Mouse (Mus musculus): Measurements from ENCODE around the gene Sycn. TPM values are rescaled to one million over a fixed set of nuclear protein-coding genes. Genes with fewer than 3 reads are reported as not detected.

Sycn gene
- 0.75 TPM for polyA plus RNA-seq (2015; fragmentation: Illumina TruSeq; extraction: RNeasy Lipid Tissue Mini Kit (QIAGEN cat#74804); ENCODE audit: insufficient read depth, low replicate concordance)

DNA sequence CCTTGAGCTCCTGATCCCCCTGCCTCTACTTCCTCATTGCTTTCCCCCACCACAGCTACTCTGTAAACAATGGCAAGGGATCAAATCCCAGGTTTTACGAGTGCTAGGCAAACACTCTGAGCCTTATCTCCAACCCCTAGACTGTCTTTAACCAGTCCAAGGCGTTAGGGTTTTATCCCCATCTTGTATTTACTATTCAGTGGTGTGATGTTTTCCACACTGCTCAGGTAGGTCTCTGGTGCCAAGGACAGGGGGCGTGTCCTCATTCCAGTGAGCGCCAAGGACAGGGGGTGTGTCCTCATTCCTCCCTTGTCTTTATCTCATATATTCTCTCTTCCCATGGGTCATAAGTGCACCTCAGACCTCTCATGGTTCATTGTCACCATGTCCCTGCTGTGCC lies at the start of gene Sycn:
Gene Sycn (plus strand): TSS at position 360 of the 400 bp plus-strand sequence.

DNA sequence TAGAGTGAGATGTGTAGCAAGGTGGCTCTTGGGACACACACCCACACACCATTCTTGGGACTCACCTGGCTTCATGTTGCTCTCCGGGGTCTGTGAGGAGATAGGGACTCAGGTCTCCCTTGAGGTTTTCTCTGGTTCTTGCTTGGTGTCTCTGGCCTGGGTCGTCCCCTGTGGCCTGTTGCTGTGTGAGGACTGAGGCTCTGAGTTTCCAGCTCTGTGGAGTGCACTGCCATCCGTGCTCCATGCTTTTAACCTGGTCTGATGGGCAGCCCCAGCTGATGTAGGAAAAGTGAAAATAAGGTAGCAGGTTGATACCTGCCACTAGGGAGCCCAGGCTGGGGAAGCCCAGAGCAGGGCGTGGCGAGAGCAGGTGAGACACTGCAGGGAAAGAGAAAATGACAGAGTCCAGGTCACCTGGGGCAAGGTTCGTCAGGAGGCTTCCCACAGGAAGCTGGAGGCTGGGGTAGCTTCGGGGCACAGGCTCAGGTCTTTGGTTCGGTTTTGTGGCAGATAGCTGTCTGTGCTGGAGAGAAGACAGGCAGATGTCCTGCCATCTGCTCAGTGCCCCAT lies 30.2 kb upstream of the Sycn start, which contains the start of gene Ifnl2:
Gene Ifnl2 (minus strand): TSS at position 51 of the 570 bp plus-strand sequence.

GRCm38 (mm10) chr7:28522536-28522935 lies 18.1 kb upstream of the Sycn start, which contains the start of gene Ifnl3:
Gene Ifnl3 (plus strand): TSS chr7:28522836.

GRCm38 (mm10) chr7:28547154-28547553 lies 6.5 kb downstream of the Sycn start, which contains the start of gene Nccrp1:
Gene Nccrp1 (minus strand): TSS chr7:28547254.

Other genes starting within 250 kb of the Sycn start
- not detected for gene Selenov, start 249.7 kb upstream of the Sycn start, polyA plus RNA-seq (2015; fragmentation: Illumina TruSeq; extraction: RNeasy Lipid Tissue Mini Kit (QIAGEN cat#74804); ENCODE audit: insufficient read depth, low replicate concordance)
- gene Dll3, start 238.6 kb upstream of the Sycn start, polyA plus RNA-seq (2015; fragmentation: Illumina TruSeq; extraction: RNeasy Lipid Tissue Mini Kit (QIAGEN cat#74804); ENCODE audit: insufficient read depth, low replicate concordance), result not detected
- 17.4 TPM for gene Timm50, start 228.8 kb upstream of the Sycn start, polyA plus RNA-seq (2015; fragmentation: Illumina TruSeq; extraction: RNeasy Lipid Tissue Mini Kit (QIAGEN cat#74804); ENCODE audit: insufficient read depth, low replicate concordance)
- 76.8 TPM for gene Supt5, start 202.1 kb upstream of the Sycn start, polyA plus RNA-seq (2015; fragmentation: Illumina TruSeq; extraction: RNeasy Lipid Tissue Mini Kit (QIAGEN cat#74804); ENCODE audit: insufficient read depth, low replicate concordance)
- 2,610 TPM for gene Rps16, start 190.2 kb upstream of the Sycn start, polyA plus RNA-seq (2015; fragmentation: Illumina TruSeq; extraction: RNeasy Lipid Tissue Mini Kit (QIAGEN cat#74804); ENCODE audit: insufficient read depth, low replicate concordance)
- 62.1 TPM for gene Plekhg2, start 168.3 kb upstream of the Sycn start, polyA plus RNA-seq (2015; fragmentation: Illumina TruSeq; extraction: RNeasy Lipid Tissue Mini Kit (QIAGEN cat#74804); ENCODE audit: insufficient read depth, low replicate concordance)
- 93.6 TPM for gene Zfp36, start 160.6 kb upstream of the Sycn start, polyA plus RNA-seq (2015; fragmentation: Illumina TruSeq; extraction: RNeasy Lipid Tissue Mini Kit (QIAGEN cat#74804); ENCODE audit: insufficient read depth, low replicate concordance)
- gene Med29, start 148.2 kb upstream of the Sycn start, polyA plus RNA-seq (2015; fragmentation: Illumina TruSeq; extraction: RNeasy Lipid Tissue Mini Kit (QIAGEN cat#74804); ENCODE audit: insufficient read depth, low replicate concordance), result 6.7 TPM
- 170 TPM for gene Paf1, start 147.9 kb upstream of the Sycn start, polyA plus RNA-seq (2015; fragmentation: Illumina TruSeq; extraction: RNeasy Lipid Tissue Mini Kit (QIAGEN cat#74804); ENCODE audit: insufficient read depth, low replicate concordance)
- gene Gmfg, start 103.4 kb upstream of the Sycn start, polyA plus RNA-seq (2015; fragmentation: Illumina TruSeq; extraction: RNeasy Lipid Tissue Mini Kit (QIAGEN cat#74804); ENCODE audit: insufficient read depth, low replicate concordance), result 376 TPM
- 0.29 TPM for gene Lrfn1, start 88.9 kb upstream of the Sycn start, polyA plus RNA-seq (2015; fragmentation: Illumina TruSeq; extraction: RNeasy Lipid Tissue Mini Kit (QIAGEN cat#74804); ENCODE audit: insufficient read depth, low replicate concordance)
- not detected for gene Ifnl2, start 30.4 kb upstream of the Sycn start, polyA plus RNA-seq (2015; fragmentation: Illumina TruSeq; extraction: RNeasy Lipid Tissue Mini Kit (QIAGEN cat#74804); ENCODE audit: insufficient read depth, low replicate concordance)
- gene Ifnl3, start 18.0 kb upstream of the Sycn start, polyA plus RNA-seq (2015; fragmentation: Illumina TruSeq; extraction: RNeasy Lipid Tissue Mini Kit (QIAGEN cat#74804); ENCODE audit: insufficient read depth, low replicate concordance), result not detected
- 0.25 TPM for gene Nccrp1, start 6.4 kb downstream of the Sycn start, polyA plus RNA-seq (2015; fragmentation: Illumina TruSeq; extraction: RNeasy Lipid Tissue Mini Kit (QIAGEN cat#74804); ENCODE audit: insufficient read depth, low replicate concordance)
- 11.7 TPM for gene Samd4b, start 57.3 kb downstream of the Sycn start, polyA plus RNA-seq (2015; fragmentation: Illumina TruSeq; extraction: RNeasy Lipid Tissue Mini Kit (QIAGEN cat#74804); ENCODE audit: insufficient read depth, low replicate concordance)
- gene Pak4, start 57.3 kb downstream of the Sycn start, polyA plus RNA-seq (2015; fragmentation: Illumina TruSeq; extraction: RNeasy Lipid Tissue Mini Kit (QIAGEN cat#74804); ENCODE audit: insufficient read depth, low replicate concordance), result 4.7 TPM
- gene Acp7, start 90.4 kb downstream of the Sycn start, polyA plus RNA-seq (2015; fragmentation: Illumina TruSeq; extraction: RNeasy Lipid Tissue Mini Kit (QIAGEN cat#74804); ENCODE audit: insufficient read depth, low replicate concordance), result not detected
- gene Fbxo27, start 152.0 kb downstream of the Sycn start, polyA plus RNA-seq (2015; fragmentation: Illumina TruSeq; extraction: RNeasy Lipid Tissue Mini Kit (QIAGEN cat#74804); ENCODE audit: insufficient read depth, low replicate concordance), result 1.8 TPM
- gene Fbxo17, start 175.9 kb downstream of the Sycn start, polyA plus RNA-seq (2015; fragmentation: Illumina TruSeq; extraction: RNeasy Lipid Tissue Mini Kit (QIAGEN cat#74804); ENCODE audit: insufficient read depth, low replicate concordance), result 2.4 TPM
- 43.0 TPM for gene Mrps12, start 200.9 kb downstream of the Sycn start, polyA plus RNA-seq (2015; fragmentation: Illumina TruSeq; extraction: RNeasy Lipid Tissue Mini Kit (QIAGEN cat#74804); ENCODE audit: insufficient read depth, low replicate concordance)
- gene Sars2, start 201.1 kb downstream of the Sycn start, polyA plus RNA-seq (2015; fragmentation: Illumina TruSeq; extraction: RNeasy Lipid Tissue Mini Kit (QIAGEN cat#74804); ENCODE audit: insufficient read depth, low replicate concordance), result 4.0 TPM
- not detected for gene Ccer2, start 215.3 kb downstream of the Sycn start, polyA plus RNA-seq (2015; fragmentation: Illumina TruSeq; extraction: RNeasy Lipid Tissue Mini Kit (QIAGEN cat#74804); ENCODE audit: insufficient read depth, low replicate concordance)
- gene Sirt2, start 225.8 kb downstream of the Sycn start, polyA plus RNA-seq (2015; fragmentation: Illumina TruSeq; extraction: RNeasy Lipid Tissue Mini Kit (QIAGEN cat#74804); ENCODE audit: insufficient read depth, low replicate concordance), result 47.7 TPM
- 8.3 TPM for gene Nfkbib, start 226.6 kb downstream of the Sycn start, polyA plus RNA-seq (2015; fragmentation: Illumina TruSeq; extraction: RNeasy Lipid Tissue Mini Kit (QIAGEN cat#74804); ENCODE audit: insufficient read depth, low replicate concordance)
- gene Rinl, start 248.1 kb downstream of the Sycn start, polyA plus RNA-seq (2015; fragmentation: Illumina TruSeq; extraction: RNeasy Lipid Tissue Mini Kit (QIAGEN cat#74804); ENCODE audit: insufficient read depth, low replicate concordance), result 77.4 TPM

Data from spleen, adult 10 weeks (tissue).